Mouse (Mus musculus) G1E (cell line): ENCODE measurements around the gene Mtnr1a. TPM values are rescaled to one million over a fixed set of nuclear protein-coding genes. Genes with fewer than 3 reads are reported as not detected.

Experiments
- ATAC-seq: 2 replicates; pipeline ENCODE4 v1.8.0; 2016; ENCODE audit warnings: mild to moderate bottlenecking; ENCODE audit not compliant: insufficient number of reproducible peaks, poor library complexity, low FRiP score, severe bottlenecking; ENCODE audit errors: extremely low read depth
- DNase-seq: peaks from one replicate; pipeline ENCODE4 v3.0.0; 2012; ENCODE audit warnings: low spot score
- H3K27me3 ChIP-seq: 2 replicates; pipeline ENCODE4 v1.6.1; 2012; ENCODE audit warnings: mild to moderate bottlenecking, low read length, inconsistent platforms; ENCODE audit not compliant: insufficient read depth
- H3K36me3 ChIP-seq: replicated peaks from 2 replicates; pipeline ENCODE3; 2012; ENCODE audit warnings: mild to moderate bottlenecking, inconsistent platforms
- H3K4me1 ChIP-seq: 2 replicates; pipeline ENCODE4 v1.6.1; 2012; ENCODE audit warnings: low read depth, low read length, inconsistent platforms, mixed read lengths; ENCODE audit not compliant: insufficient read depth
- H3K4me3 ChIP-seq: 2 replicates; pipeline ENCODE4 v1.5.1; 2012; ENCODE audit warnings: low read depth, mild to moderate bottlenecking, inconsistent platforms, low read length, moderate library complexity, mixed read lengths
- H3K9me3 ChIP-seq: replicated peaks from 2 replicates; pipeline ENCODE4 v1.6.1; 2012; ENCODE audit warnings: inconsistent platforms
- CTCF ChIP-seq: IDR thresholded peaks from 2 replicates; pipeline ENCODE4 v1.5.1; 2012; ENCODE audit warnings: low read depth, low read length, inconsistent platforms, mixed read lengths
- GATA1 ChIP-seq: IDR thresholded peaks from 2 replicates; pipeline ENCODE4 v1.6.1; 2012; ENCODE audit warnings: borderline replicate concordance, low read length, inconsistent platforms, mixed read lengths
- GATA2 ChIP-seq: IDR thresholded peaks from 2 replicates; pipeline ENCODE4 v1.6.1; 2012; ENCODE audit warnings: low read depth, low read length, inconsistent platforms, borderline replicate concordance
- POLR2AphosphoS5 ChIP-seq: IDR thresholded peaks from 2 replicates; pipeline ENCODE4 v1.6.1; 2012; ENCODE audit warnings: low read depth, low read length, inconsistent platforms; ENCODE audit not compliant: insufficient replicate concordance
- TAL1 ChIP-seq: conservative IDR thresholded peaks from 2 replicates; pipeline ENCODE4 v1.6.1; 2012; ENCODE audit warnings: low read depth, low read length, inconsistent platforms, mixed read lengths
- polyA plus RNA-seq: library from polyadenylated mRNA; stranded (reverse); fragments of >175 nt; gene quantifications from 2 replicates; pipeline ENCODE4 v1.2.3, GENCODE M21; 2012
- total RNA-seq, 2 experiments: library from RNA; stranded (forward) in 1 of 2; stranded (reverse) in 1 of 2; fragments of 200-1000 nt in 1 of 2; fragments of >200 nt in 1 of 2; fragmentation: Nextera tagmentation in 1 of 2; gene quantifications; 2 replicates each; pipeline ENCODE4 v1.2.3; 2014 to 2017

Gene Mtnr1a
- total RNA-seq (2014; fragmentation: Nextera tagmentation) (not detected in 2 replicates), total RNA-seq (2017) (not detected in 2 replicates), polyA plus RNA-seq (not detected in 2 replicates)

GRCm38 (mm10) chr8:45068759-45069386, at the start of gene Mtnr1a:
Mtnr1a (plus strand) TSS chr8:45069137.
- TF ChIP-seq TAL1 = no peak
- DNase-seq = no peak
- no peaks in the 10 kb centered on the region for H3K36me3 ChIP-seq
- H3K9me3 ChIP-seq = peaks cover 35% of the 10 kb centered on the region
- no peak within 1 kb of the TSS; the same call in 1 of the 2 replicates for H3K4me3 ChIP-seq
- no peak for ATAC-seq
- no peaks in the 10 kb centered on the region for H3K27me3 ChIP-seq
- no peaks in the 10 kb centered on the region for H3K4me1 ChIP-seq

GRCm38 (mm10) chr8:45019241-45019640, 49.7 kb upstream of the Mtnr1a start:
- DNase-seq (no peak), ATAC-seq (no peak)
- Histone ChIP-seq H3K36me3 (no peaks in the 10 kb centered on the region), H3K4me3 (no peak overlapping the region), H3K4me1 (no peaks in the 10 kb centered on the region), H3K27me3 (no peaks in the 10 kb centered on the region), H3K9me3 (peaks cover 64% of the 10 kb centered on the region)
- TF ChIP-seq POLR2AphosphoS5 (no peak), CTCF (no peak), GATA2 (no peak), TAL1 (no peak), GATA1 (no peak)

GRCm38 (mm10) chr8:45021171-45021570, 47.8 kb upstream of the Mtnr1a start:
- H3K4me3 ChIP-seq = no peak overlapping the region
- no peak for ATAC-seq
- H3K4me1 ChIP-seq = no peaks in the 10 kb centered on the region
- DNase-seq = no peak
- no peak for TF ChIP-seq TAL1
- TF ChIP-seq GATA2 = no peak
- no peak for TF ChIP-seq POLR2AphosphoS5
- no peak for TF ChIP-seq CTCF
- TF ChIP-seq GATA1 = no peak
- no peaks in the 10 kb centered on the region for H3K36me3 ChIP-seq
- no peaks in the 10 kb centered on the region for H3K27me3 ChIP-seq
- peaks cover 67% of the 10 kb centered on the region for H3K9me3 ChIP-seq

- TF ChIP-seq GATA2 (no peak), GATA1 (no peak), CTCF (no peak), TAL1 (no peak), POLR2AphosphoS5 (no peak)
- H3K4me1 ChIP-seq = no peaks in the 10 kb centered on the region
- no peak overlapping the region for H3K4me3 ChIP-seq
- H3K9me3 ChIP-seq = peaks cover 71% of the 10 kb centered on the region
- no peaks in the 10 kb centered on the region for H3K27me3 ChIP-seq
- DNase-seq = no peak
- H3K36me3 ChIP-seq = no peaks in the 10 kb centered on the region
- no peak for ATAC-seq
Measured at GRCm38 (mm10) chr8:45021911-45022665, 46.8 kb upstream of the Mtnr1a start.

- Histone ChIP-seq H3K9me3 (peaks cover 62% of the 10 kb centered on the region), H3K27me3 (no peaks in the 10 kb centered on the region), H3K4me3 (no peak overlapping the region), H3K4me1 (no peaks in the 10 kb centered on the region), H3K36me3 (no peaks in the 10 kb centered on the region)
- TF ChIP-seq CTCF (no peak), GATA2 (no peak), GATA1 (no peak), TAL1 (no peak), POLR2AphosphoS5 (no peak)
- DNase-seq = no peak
- ATAC-seq = no peak
Measured at GRCm38 (mm10) chr8:45028081-45028497, 40.8 kb upstream of the Mtnr1a start.

DNA sequence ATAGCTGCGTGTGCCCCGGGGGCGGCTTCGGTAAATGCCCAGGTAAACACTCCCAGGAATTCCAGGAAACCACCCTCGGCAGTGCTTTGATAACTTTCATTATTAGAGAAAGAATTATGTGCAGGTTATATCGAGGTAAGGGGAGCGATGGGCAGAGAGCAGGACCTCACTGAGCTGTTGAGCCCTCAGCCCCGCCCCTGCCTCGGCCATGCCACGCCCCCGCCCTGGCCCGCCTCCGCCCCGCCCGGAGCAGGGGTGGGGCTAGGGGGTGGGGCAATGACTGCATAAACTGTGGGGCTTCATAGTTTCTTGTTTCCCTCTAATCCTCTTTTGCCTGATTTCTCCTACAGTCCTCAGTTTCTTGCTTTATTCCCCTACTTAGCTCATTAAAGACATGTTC, 30.6 kb upstream of the Mtnr1a start:
- H3K4me3 ChIP-seq = no peak overlapping the region
- peaks cover 71% of the 10 kb centered on the region for H3K9me3 ChIP-seq
- ATAC-seq (no peak), DNase-seq (no peak)
- TF ChIP-seq GATA1 = no peak
- TF ChIP-seq TAL1 = no peak
- TF ChIP-seq GATA2 = no peak
- TF ChIP-seq CTCF = no peak
- no peaks in the 10 kb centered on the region for H3K4me1 ChIP-seq
- no peaks in the 10 kb centered on the region for H3K36me3 ChIP-seq
- H3K27me3 ChIP-seq = no peaks in the 10 kb centered on the region
